Mouse (Mus musculus): ENCODE results near the gene Gdf10. TPM values are rescaled to one million over a fixed set of nuclear protein-coding genes. Genes with fewer than 3 reads are reported as not detected.

Gdf10 gene
- total and polyA plus RNA-seq, 3 experiments = not detected

- no peaks in the 10 kb centered on the region for H3K36me3 ChIP-seq (ENCODE audit: control insufficient read depth in 1 of 2, insufficient read depth in 2 of 2, low read length in 2 of 2)
- no peaks in the 10 kb centered on the region for H3K27me3 ChIP-seq (ENCODE audit: control insufficient read depth in 1 of 2, insufficient read depth in 2 of 2, low read length in 2 of 2)
- no peaks in the 10 kb centered on the region for H3K9me3 ChIP-seq (replicated peaks; ENCODE audit: insufficient read depth, low read length)
- no peaks in the 10 kb centered on the region for H3K4me1 ChIP-seq (ENCODE audit: control insufficient read depth in 1 of 2, insufficient read depth in 2 of 2, low read length in 2 of 2)
- H3K4me3 ChIP-seq (ENCODE audit: control insufficient read depth in 1 of 2, insufficient read depth in 1 of 2, low read depth in 2 of 2, low read length in 2 of 2) = no peak overlapping the region
- no peaks in the 10 kb centered on the region for H3K79me2 ChIP-seq (ENCODE audit: control insufficient read depth, insufficient read depth, low read length, poor library complexity)
- TF ChIP-seq ZNF384 (IDR thresholded peaks at IDR 0.05; ENCODE audit: low read depth, low read length) (no peak), TCF12 (IDR thresholded peaks at IDR 0.05; ENCODE audit: low read depth, low read length) (no peak), RAD21 (IDR thresholded peaks at IDR 0.05; ENCODE audit: low read depth, low read length) (no peak), USF2 (IDR thresholded peaks at IDR 0.05; ENCODE audit: borderline replicate concordance in 1 of 2, insufficient read depth in 1 of 2, low read depth in 1 of 2, low read length in 2 of 2) (no peak)
- no peak for DNase-seq (ENCODE audit: low read depth, low spot score)
- no peak overlapping the region for H3K27ac ChIP-seq (ENCODE audit: control insufficient read depth, low read depth, low read length)
- H3K9ac ChIP-seq (ENCODE audit: control insufficient read depth, low read depth, low read length, poor library complexity, severe bottlenecking) = no peak overlapping the region
These were observed 41.9 kb upstream of the Gdf10 start for GRCm38 (mm10) chr14:33881471-33881870.

GRCm38 (mm10) chr14:33883046-33883445 lies 40.3 kb upstream of the Gdf10 start:
- TF ChIP-seq EP300 (IDR thresholded peaks at IDR 0.05; ENCODE audit: low read depth in 1 of 2, low read length in 2 of 2) (no peak), SIN3A (IDR thresholded peaks at IDR 0.05; ENCODE audit: low read length) (no peak), MAZ (IDR thresholded peaks at IDR 0.05; ENCODE audit: low read depth, low read length) (no peak), MEF2A (IDR thresholded peaks at IDR 0.05; ENCODE audit: extremely low read depth, insufficient replicate concordance, low read depth, low read length, poor library complexity, severe bottlenecking) (no peak), MXI1 (IDR thresholded peaks at IDR 0.05; ENCODE audit: low read depth, low read length) (no peak), RAD21 (IDR thresholded peaks at IDR 0.05; ENCODE audit: low read depth, low read length) (no peak), JUND (IDR thresholded peaks at IDR 0.05; ENCODE audit: low read depth, low read length) (no peak), ELF1 (IDR thresholded peaks at IDR 0.05; ENCODE audit: low read depth, low read length) (no peak), GATA1 (IDR thresholded peaks at IDR 0.05; ENCODE audit: low read depth, low read length) (no peak), UBTF (IDR thresholded peaks at IDR 0.05; ENCODE audit: borderline replicate concordance, insufficient read depth, low read depth, low read length) (no peak), TCF12 (IDR thresholded peaks at IDR 0.05; ENCODE audit: low read depth, low read length) (no peak), POLR2A (IDR thresholded peaks at IDR 0.05; ENCODE audit: control insufficient read depth in 1 of 2, insufficient read depth in 1 of 2, low read depth in 1 of 2, low read length in 2 of 2, poor library complexity in 1 of 2) (no peak), HCFC1 (IDR thresholded peaks at IDR 0.05; ENCODE audit: low read depth, low read length) (no peak), CHD2 (IDR thresholded peaks at IDR 0.05; ENCODE audit: low read length) (no peak), USF1 (IDR thresholded peaks at IDR 0.05; ENCODE audit: low read depth, low read length) (no peak), BHLHE40 (IDR thresholded peaks at IDR 0.05; ENCODE audit: borderline replicate concordance, low read depth, low read length) (no peak), USF2 (IDR thresholded peaks at IDR 0.05; ENCODE audit: borderline replicate concordance in 1 of 2, insufficient read depth in 1 of 2, low read depth in 1 of 2, low read length in 2 of 2) (no peak), E2F4 (IDR thresholded peaks at IDR 0.05; ENCODE audit: borderline replicate concordance, low read depth, low read length) (no peak)
- H3K4me1 ChIP-seq (ENCODE audit: control insufficient read depth in 1 of 2, insufficient read depth in 2 of 2, low read length in 2 of 2) = no peaks in the 10 kb centered on the region
- DNase-seq (ENCODE audit: low read depth, low spot score) = no peak
- no peak overlapping the region for H3K9ac ChIP-seq (ENCODE audit: control insufficient read depth, low read depth, low read length, poor library complexity, severe bottlenecking)
- H3K27ac ChIP-seq (ENCODE audit: control insufficient read depth, low read depth, low read length) = no peak overlapping the region
- no peaks in the 10 kb centered on the region for H3K27me3 ChIP-seq (ENCODE audit: control insufficient read depth in 1 of 2, insufficient read depth in 2 of 2, low read length in 2 of 2)
- no peak overlapping the region for H3K4me3 ChIP-seq (ENCODE audit: control insufficient read depth in 1 of 2, insufficient read depth in 1 of 2, low read depth in 2 of 2, low read length in 2 of 2)
- H3K9me3 ChIP-seq (replicated peaks; ENCODE audit: insufficient read depth, low read length) = no peaks in the 10 kb centered on the region
- no peaks in the 10 kb centered on the region for H3K36me3 ChIP-seq (ENCODE audit: control insufficient read depth in 1 of 2, insufficient read depth in 2 of 2, low read length in 2 of 2)
- H3K79me2 ChIP-seq (ENCODE audit: control insufficient read depth, insufficient read depth, low read length, poor library complexity) = no peaks in the 10 kb centered on the region

Measured in MEL (cell line).